Mouse (Mus musculus) kidney, adult 18-20 months (tissue): ENCODE results near the gene Gpc5.
A peak's percentile ranks its signal among the peaks of the same experiment; 100 is the strongest.

Experiments
- DNase-seq: peaks from one replicate; pipeline ENCODE4 v3.0.0; 2021

The Gpc5 gene

DNA sequence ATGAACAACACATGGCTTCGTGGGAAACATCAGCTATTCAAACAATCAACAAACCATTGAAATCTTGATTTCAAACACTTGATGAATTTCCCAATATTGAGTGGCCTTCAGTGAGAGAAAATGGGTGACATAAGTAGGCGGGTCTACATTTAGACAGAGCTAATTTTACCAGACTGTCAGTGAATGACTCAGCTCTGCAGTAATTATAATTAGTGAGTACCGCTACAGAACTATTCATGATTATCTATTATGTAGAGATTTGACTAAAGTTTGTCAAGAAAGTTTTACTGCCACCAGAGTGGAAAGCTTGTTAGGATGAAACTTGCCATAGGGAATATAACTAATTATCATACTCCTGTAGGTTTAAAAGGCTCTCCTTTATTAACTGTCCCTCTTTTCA lies 1323.5 kb downstream of the Gpc5 start:
- no peak for DNase-seq

DNA sequence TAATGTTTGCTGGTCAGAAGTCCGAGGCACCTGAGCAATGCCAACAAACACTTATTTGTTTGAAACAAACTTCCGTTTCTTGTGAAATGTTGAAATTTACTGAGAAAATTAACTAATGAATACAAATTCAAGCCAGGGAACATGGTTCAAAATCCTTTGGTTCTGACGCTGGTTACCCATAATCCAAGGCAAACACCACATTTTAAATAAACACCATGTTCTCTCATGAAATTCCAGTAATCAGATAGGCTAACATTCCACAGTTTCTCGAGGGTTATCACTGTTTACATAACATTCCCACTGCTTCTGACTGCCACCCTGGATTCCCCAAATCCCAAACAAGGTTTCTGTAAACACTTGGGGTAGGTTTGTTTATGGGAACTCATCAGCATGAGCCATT lies 1356.2 kb downstream of the Gpc5 start:
- no peak for DNase-seq

DNA sequence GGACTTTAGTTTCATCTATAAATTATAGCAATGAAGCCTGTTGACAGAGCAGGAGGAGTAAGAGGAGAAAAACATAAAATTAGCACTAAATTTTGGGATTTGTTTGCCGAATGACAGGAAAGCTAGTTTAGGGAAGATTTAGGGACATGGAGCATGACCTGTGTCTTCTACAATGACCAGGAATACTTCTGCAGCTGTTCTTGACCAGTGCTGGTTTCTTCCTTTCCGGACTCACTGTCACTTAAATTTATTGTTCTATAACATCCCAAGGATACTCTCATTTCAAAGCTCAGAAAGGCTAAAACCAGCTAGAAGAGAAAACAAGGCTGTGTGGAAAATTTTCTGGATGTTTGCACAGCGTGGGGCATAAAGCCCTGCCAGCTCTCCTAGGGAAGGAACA lies 1361.3 kb downstream of the Gpc5 start:
- no peak for DNase-seq

DNA sequence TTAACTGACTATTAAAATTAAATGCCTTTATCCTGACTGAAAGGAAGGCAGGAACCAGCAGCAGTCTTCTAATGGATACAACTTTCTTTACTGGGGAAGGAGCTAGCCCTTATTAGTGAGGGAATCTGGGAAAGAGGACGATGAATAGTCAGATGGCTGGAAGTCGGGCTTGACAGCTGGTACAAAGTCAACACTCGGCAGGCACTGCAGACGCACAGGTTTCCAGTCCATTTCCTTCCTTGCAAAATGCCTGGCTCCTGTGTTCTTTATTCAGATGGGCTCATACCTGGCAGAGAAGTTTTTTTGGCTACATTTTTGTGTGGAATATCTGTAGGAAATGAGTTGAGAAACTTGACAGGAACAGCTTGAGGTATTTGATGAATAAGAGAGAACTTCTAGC lies 1364.2 kb downstream of the Gpc5 start:
- DNase-seq: no peak

DNA sequence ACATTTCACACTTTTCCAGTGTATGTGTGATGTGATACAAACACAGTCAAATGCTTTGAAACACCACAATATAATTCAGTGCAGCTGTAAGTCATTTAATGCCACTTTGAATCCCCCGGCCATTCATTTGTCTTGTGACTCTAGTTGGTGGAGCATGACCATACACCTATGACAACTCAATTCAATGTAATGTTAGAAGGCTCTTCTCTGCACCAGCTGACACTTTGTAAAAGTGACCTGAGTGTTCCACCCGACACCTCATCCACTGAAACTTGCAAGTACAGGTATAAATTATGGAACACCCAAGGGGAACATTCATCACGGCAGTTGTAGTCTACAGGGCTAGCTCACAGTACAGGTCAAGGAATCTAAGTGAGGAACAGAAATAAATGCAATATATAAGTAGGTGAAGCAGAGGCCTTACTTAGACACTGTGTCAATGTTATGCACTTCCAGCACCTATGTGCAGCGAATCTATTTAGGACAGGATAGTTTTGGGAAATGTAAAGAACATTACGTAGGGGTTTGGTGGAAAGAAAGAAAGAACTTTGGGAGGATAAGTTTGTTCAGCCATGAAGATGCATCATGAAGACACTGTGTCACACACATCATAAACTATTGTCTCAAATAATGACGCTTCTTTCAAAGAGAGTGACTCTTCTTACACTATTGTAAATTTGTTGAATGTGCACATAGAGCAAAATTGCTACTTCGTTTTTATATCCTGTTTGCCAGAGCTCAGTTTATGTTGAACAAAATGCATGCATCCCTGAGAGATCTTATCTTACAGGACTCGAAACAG lies 1381.6 kb downstream of the Gpc5 start:
- DNase-seq: no peak

DNA sequence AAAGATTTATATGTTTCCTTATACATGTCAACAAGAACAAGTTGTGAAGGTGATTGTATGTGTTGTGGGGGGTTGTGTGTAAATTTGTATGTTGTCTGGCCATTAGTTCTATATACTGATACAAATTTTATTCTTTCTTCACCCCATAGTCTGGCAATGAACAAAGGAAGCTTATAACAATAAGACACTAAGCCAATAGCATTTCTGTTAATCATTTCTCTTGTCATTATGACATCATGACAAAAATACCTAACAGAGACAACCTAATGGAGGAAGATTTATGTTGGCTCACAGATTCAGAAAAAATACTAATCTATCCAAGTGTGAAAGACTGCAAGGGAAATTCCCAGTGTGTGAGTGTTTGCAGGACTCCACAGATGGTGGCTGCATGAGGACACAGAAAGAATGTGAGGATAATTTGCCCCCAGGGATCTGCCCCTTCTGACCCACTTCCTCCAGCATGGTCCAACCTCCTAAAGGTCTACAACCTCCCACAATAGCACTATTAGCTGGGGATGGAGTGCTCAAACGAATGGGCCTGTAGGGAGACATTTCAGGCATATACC lies 1402.4 kb downstream of the Gpc5 start:
- no peak for DNase-seq

DNA sequence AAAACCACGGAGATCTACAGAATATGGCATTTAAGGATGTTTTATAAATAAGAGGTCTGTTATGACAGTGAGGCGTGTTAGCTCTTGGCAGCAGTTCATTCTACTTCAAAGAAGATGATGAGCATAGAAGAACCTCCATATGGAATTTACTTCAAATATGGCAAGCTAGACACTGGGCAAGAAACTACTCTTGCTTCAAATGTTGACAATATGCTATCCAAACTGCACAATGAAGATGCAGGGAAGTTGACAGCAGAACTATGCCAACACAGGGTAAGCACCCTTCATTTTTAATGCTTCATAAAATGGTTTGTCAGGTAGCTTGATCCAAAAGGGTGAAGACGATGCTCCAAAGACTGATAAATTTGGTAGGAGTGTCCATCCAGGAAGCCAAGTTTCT lies 1446.2 kb downstream of the Gpc5 start:
- no peak for DNase-seq

DNA sequence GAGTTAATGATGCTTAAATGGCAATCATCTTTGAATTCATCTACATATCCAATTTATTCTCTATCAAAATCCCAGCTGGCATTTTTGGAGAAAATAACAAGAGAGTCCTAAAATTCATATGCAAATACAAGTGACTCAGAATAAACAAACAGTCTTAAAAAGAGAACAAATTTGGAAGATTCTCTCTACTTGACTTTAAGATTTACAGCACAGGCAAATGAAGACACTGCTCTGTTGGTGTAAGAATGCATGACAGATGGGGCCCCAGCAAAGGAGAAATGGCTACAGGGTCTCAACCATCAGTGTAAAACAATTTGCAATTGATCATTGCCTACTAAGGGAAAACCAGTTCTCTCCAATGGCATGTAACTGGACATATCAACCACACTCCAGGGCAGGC lies 1451.7 kb downstream of the Gpc5 start:
- DNase-seq: no peak

DNA sequence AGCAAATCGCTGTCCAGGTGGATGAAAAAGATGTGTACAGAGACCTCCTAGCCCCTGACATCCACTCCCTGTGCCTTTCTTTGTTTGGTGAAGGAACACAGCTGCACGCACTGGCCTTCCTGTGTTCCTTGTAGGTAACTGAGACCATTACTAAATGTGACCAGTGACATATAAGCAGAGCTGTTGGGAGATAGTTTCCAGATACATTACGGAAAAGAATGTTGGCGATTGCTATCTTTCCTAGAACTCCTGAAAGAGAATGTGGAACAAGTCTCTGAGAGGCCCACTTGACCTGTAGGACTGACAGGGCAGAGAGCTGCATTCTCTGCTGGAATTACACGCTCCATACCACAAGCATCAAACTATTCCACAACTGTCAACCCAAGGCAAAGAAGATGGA lies 1459.4 kb downstream of the Gpc5 start:
- no peak for DNase-seq

DNA sequence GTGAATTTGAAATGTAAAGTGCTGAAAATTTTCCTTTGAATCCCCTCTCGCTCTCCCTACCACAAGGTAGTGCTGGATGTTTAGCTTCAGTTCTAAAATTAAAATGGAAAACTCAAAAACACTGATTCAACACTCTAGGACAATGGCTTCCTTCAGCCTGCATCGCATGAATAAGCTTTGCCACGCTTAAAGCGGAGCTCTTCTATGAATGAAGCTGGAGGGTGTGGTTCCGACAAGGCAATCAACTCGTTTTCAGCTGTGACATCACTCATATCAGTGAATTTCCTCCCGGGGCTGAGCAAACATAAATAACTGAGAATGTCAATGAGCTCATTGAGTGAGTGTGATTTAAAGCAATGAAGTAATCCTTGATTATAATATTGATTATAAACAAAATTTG lies 1461.3 kb downstream of the Gpc5 start:
- no peak for DNase-seq

DNA sequence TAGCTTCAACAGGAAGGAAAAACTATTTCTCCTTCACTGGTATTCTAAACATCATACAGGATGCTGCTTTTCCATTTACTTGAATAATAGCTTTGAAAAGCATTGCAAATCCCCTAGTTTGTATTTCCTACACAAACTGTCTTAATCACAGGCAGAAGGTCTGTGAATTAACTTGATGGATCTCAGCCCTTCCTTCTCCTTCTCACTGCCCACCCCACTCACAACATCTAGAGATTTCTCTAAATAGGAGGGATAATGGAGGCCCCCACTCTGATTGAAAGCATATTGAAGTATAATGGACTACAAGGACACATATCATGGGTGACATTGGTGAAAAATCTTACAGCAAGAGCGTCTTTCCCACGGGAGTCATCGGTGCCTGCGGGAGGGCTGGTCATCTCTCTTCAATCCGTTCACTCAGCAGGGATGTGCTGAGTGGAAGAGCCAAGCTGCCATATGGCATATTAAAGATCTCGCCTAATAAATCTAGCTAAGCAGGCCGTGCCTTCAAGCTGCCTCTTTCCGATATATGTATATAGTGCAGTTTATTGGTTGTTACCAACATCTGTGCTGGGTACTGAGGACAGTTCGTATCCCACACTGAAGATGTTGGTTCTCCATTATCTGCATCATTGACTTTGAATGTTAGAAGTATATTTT lies 1466.3 kb downstream of the Gpc5 start:
- DNase-seq: no peak

DNA sequence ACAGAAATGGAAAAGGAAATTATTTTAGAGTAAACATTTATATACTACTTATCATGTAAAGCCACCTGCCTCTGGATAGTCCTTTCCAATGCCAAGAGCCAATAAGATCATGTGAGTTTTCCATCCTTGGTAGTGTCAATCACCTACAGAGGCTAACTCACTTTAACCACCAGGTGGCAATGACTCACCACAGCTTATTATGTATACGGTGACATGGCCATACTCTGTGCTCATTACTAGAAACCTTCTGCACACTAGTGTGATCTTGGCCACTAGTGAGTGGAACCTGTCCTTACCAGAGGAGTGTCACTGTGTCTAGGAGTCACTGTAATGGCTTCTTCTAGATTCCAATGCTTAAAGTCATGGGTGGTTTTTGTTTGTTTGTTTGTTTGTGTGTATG lies 1468.0 kb downstream of the Gpc5 start:
- DNase-seq: peak; percentile 5
